Mouse (Mus musculus) layer of hippocampus, postnatal 25 days (tissue): ENCODE results near the gene Hist1h4d. TPM values are rescaled to one million over a fixed set of nuclear protein-coding genes. Genes with fewer than 3 reads are reported as not detected.
"Not testable (repeated sequence)": the region's sequence is repeated elsewhere in the genome, so short reads cannot be mapped to it uniquely, and the experiment has no call there.

Experiments used
- DNase-seq, 2 experiments: peaks; one replicate each; pipeline ENCODE4 v3.0.0; 2022; ENCODE audit warnings: mixed read lengths in 2 of 2, low spot score in 1 of 2; ENCODE audit errors: extremely low spot score in 1 of 2
- total RNA-seq, 2 experiments: library from RNA; stranded (reverse); gene quantifications; 2 replicates each; pipeline ENCODE4 v1.2.3; 2021

Gene Hist1h4d
- total RNA-seq, 2 experiments from 2014 or later, result 129 to 153 TPM

- no peak for DNase-seq
These were observed 30.6 kb upstream of the Hist1h4d start for GRCm38 (mm10) chr13:23550761-23551145.

- DNase-seq, result peak; percentile 75 to 82
These were observed 30.1 kb upstream of the Hist1h4d start, which contains the start of gene Hist1h4f for GRCm38 (mm10) chr13:23551146-23551834. TSS of gene Hist1h4f (minus strand) at chr13:23551648.

- no peak for DNase-seq
These were observed 29.2 kb upstream of the Hist1h4d start for GRCm38 (mm10) chr13:23551931-23552914.

- no peak for DNase-seq
These were observed 28.4 kb upstream of the Hist1h4d start, which contains the start of gene Hist1h1d for GRCm38 (mm10) chr13:23552962-23553361. TSS of gene Hist1h1d (plus strand) at chr13:23553262.

- DNase-seq, result no peak
These were observed 27.0 kb upstream of the Hist1h4d start for GRCm38 (mm10) chr13:23554393-23554792.

- peak; percentile 62 to 64 for DNase-seq
These were observed 26.2 kb upstream of the Hist1h4d start for GRCm38 (mm10) chr13:23554925-23555838.

GRCm38 (mm10) chr13:23555839-23556416, 25.5 kb upstream of the Hist1h4d start:
- peak; percentile 32 to 36 for DNase-seq

GRCm38 (mm10) chr13:23556906-23557305, 24.5 kb upstream of the Hist1h4d start:
- DNase-seq, result no peak

GRCm38 (mm10) chr13:23560699-23561098, 20.7 kb upstream of the Hist1h4d start:
- not testable (repeated sequence) for DNase-seq

GRCm38 (mm10) chr13:23561531-23561882, 19.9 kb upstream of the Hist1h4d start:
- not testable (repeated sequence) for DNase-seq

GRCm38 (mm10) chr13:23561883-23562659, 19.3 kb upstream of the Hist1h4d start, which contains the start of gene Hist1h3e:
TSS of gene Hist1h3e (minus strand) at chr13:23562369.
- DNase-seq, result peak; percentile 88 to 94

GRCm38 (mm10) chr13:23562699-23563462, 18.5 kb upstream of the Hist1h4d start:
- no peak for DNase-seq

- DNase-seq, result no peak
These were observed 16.9 kb upstream of the Hist1h4d start for GRCm38 (mm10) chr13:23564482-23564881.

GRCm38 (mm10) chr13:23570261-23571021, 11.0 kb upstream of the Hist1h4d start:
- not testable (repeated sequence) for DNase-seq

GRCm38 (mm10) chr13:23571022-23571503, 10.3 kb upstream of the Hist1h4d start, which contains the start of the genes Hist1h2ae and Hist1h2bg:
TSS of gene Hist1h2ae (minus strand) at chr13:23571220.
TSS of gene Hist1h2bg (plus strand) at chr13:23571396.
- DNase-seq, result peak; percentile 43 to 69

GRCm38 (mm10) chr13:23571504-23572217, 9.7 kb upstream of the Hist1h4d start:
- DNase-seq, result not testable (repeated sequence)
